Comparison of ENCODE assay signal across 8 mouse cellular contexts in genomic region chr3:51197112-51197731, GRCm38 (mm10). TPM values are rescaled to one million over a fixed set of nuclear protein-coding genes. Genes with fewer than 3 reads are reported as not detected.
DNase-seq lines count a peak whose midpoint lies in the region; ATAC-seq and TF ChIP-seq lines count a peak whose summit lies in the region.

No protein-coding gene starts in this region.

- ATAC-seq in granulocyte monocyte progenitor cell, adult 5-6 weeks (replicated peaks; ENCODE audit: poor library complexity, severe bottlenecking), result peak; percentile 79
- ATAC-seq in lung, postnatal 0 days, result peak; percentile 72
- no peak for ATAC-seq in erythroid progenitor cell, adult 5-6 weeks (replicated peaks; ENCODE audit: low FRiP score, poor library complexity, severe bottlenecking)

- H3K4me3 ChIP-seq in heart, embryonic 10.5 days, result no peak overlapping the region
- no peak overlapping the region for H3K4me3 ChIP-seq in lung, postnatal 0 days (ENCODE audit: low read depth, low read length)

- no peaks in the 10 kb centered on the region for H3K9me3 ChIP-seq in heart, embryonic 10.5 days
- no peaks in the 10 kb centered on the region for H3K9me3 ChIP-seq in lung, postnatal 0 days (ENCODE audit: low read length)

- TF ChIP-seq CTCF in lung, postnatal 0 days (IDR thresholded peaks at IDR 0.05), result peak; percentile 11

- WGBS in heart, embryonic 10.5 days, result 80% methylated on average over 9 of the region's 9 CpGs
- 37% methylated on average over 9 of the region's 9 CpGs for WGBS in lung, postnatal 0 days

- no peaks in the 10 kb centered on the region for H3K27me3 ChIP-seq in heart, embryonic 10.5 days (ENCODE audit: insufficient read depth, poor library complexity, severe bottlenecking)
- H3K27me3 ChIP-seq in lung, postnatal 0 days (replicated peaks; ENCODE audit: insufficient read depth, low read length), result no peaks in the 10 kb centered on the region

- H3K27ac ChIP-seq in heart, embryonic 10.5 days, result no peak overlapping the region
- peak overlapping the region; percentile 33; the same call in 1 of the 2 replicates for H3K27ac ChIP-seq in lung, postnatal 0 days (ENCODE audit: low read length)

- H3K4me2 ChIP-seq in lung, postnatal 0 days (replicated peaks; ENCODE audit: low read depth, low read length), result no peak overlapping the region

- H3K36me3 ChIP-seq in heart, embryonic 10.5 days, result no peaks in the 10 kb centered on the region
- H3K36me3 ChIP-seq in lung, postnatal 0 days (ENCODE audit: insufficient read depth, low read length), result no peaks in the 10 kb centered on the region

- H3K4me1 ChIP-seq in heart, embryonic 10.5 days, result peaks cover 12% of the 10 kb centered on the region; the same call in 1 of the 2 replicates
- H3K4me1 ChIP-seq in lung, postnatal 0 days (ENCODE audit: insufficient read depth, low read depth, low read length), result no peaks in the 10 kb centered on the region

- no peak overlapping the region for H3K9ac ChIP-seq in lung, postnatal 0 days (replicated peaks; ENCODE audit: low read depth)

- TF ChIP-seq EP300 in lung, postnatal 0 days (IDR thresholded peaks at IDR 0.05), result peak; percentile 47; the same call in 1 of the 2 replicates

- peak; percentile 64 to 83 for DNase-seq in heart, adult 18-20 months
- no peak for DNase-seq in heart, embryonic 10.5 days (ENCODE audit: low spot score)
- DNase-seq in adrenal gland, adult 2 months, result peak; percentile 62
- peak; percentile 76 for DNase-seq in lung, postnatal 0 days (ENCODE audit: low spot score)
- DNase-seq in layer of hippocampus, adult 8-10 months (ENCODE audit: low spot score in 2 of 2), result no peak
- DNase-seq in urinary bladder, postnatal 10 days (ENCODE audit: low spot score), result no peak

RNA-seq across cellular contexts. Expression of gene Noct, which starts 27.0 kb away (rescaled TPM):
- total RNA-seq in heart, adult 18-20 months (2021), result 10 to 100 TPM; 42.3 to 52.1 TPM
- 10.7 and 13.7 TPM in 2 replicates for polyA plus RNA-seq in heart, embryonic 10.5 days (2016; fragmentation: Nextera tagmentation; extraction: Ambion mirVana)
- total RNA-seq in adrenal gland, adult 2 months (2021), result 10 to 100 TPM; 37.4 to 45.0 TPM
- 19.5 and 28.5 TPM in 2 replicates for polyA plus RNA-seq in adrenal gland, adult 2 months (2012; rRNA removed)
- 13.9 and 24.0 TPM in 2 replicates for total RNA-seq in granulocyte monocyte progenitor cell, adult 5-6 weeks (2014; fragmentation: Nextera tagmentation)
- total RNA-seq in granulocyte monocyte progenitor cell, adult 5-6 weeks (2017), result 7.0 and 9.5 TPM in 2 replicates
- 4.1 and 4.2 TPM in 2 replicates for polyA plus RNA-seq in lung, postnatal 0 days (2015; fragmentation: Nextera tagmentation; extraction: Ambion mirVana)
- 59.8 and 69.2 TPM in 2 replicates for total RNA-seq in erythroid progenitor cell, adult 5-6 weeks (2015; ENCODE audit: low replicate concordance)
- 40.7 and 49.9 TPM in 2 replicates for total RNA-seq in erythroid progenitor cell, adult 5-6 weeks (2017; ENCODE audit: low replicate concordance)
- 10 to 100 TPM; 51.9 to 55.4 (median 52.9) TPM for total RNA-seq in layer of hippocampus, adult 8-10 months (2022)

Comparison
In these comparisons a context has a peak if more than half of its experiments do, and no peak if none do; other contexts are left out.
1. DNase-seq: peak in heart, adult 18-20 months (2 of 2), adrenal gland, adult 2 months (single experiment) and lung, postnatal 0 days (single experiment); none in heart, embryonic 10.5 days (single experiment), layer of hippocampus, adult 8-10 months (0 of 2) and urinary bladder, postnatal 10 days (single experiment).